Mouse (Mus musculus) lung, embryonic 16.5 days (tissue): ENCODE data around the gene Gm20379. TPM values are rescaled to one million over a fixed set of nuclear protein-coding genes. Genes with fewer than 3 reads are reported as not detected.

Experiments
- ATAC-seq: fragments of 200-750 bp; cut with Nextera tagmentation; 2 replicates; pipeline ENCODE4 v1.8.0; 2017; ENCODE audit warnings: low read depth, mild to moderate bottlenecking, moderate library complexity
- H3K27ac ChIP-seq: fragments of 300-500 bp; sonication (generic); 2 replicates; pipeline ENCODE4 v1.5.1; 2014; ENCODE audit warnings: mild to moderate bottlenecking, control low read depth, low read length
- H3K27me3 ChIP-seq: fragments of 300-500 bp; sonication (generic); 2 replicates; pipeline ENCODE4 v1.6.1; 2014; ENCODE audit warnings: low read depth, low read length, mixed read lengths; ENCODE audit not compliant: control insufficient read depth, insufficient read depth
- H3K36me3 ChIP-seq: fragments of 300-500 bp; sonication (generic); 2 replicates; pipeline ENCODE4 v1.6.1; 2014; ENCODE audit warnings: low read length; ENCODE audit not compliant: control insufficient read depth, insufficient read depth
- H3K4me1 ChIP-seq: fragments of 300-500 bp; sonication (generic); replicated peaks from 2 replicates; pipeline ENCODE4 v1.6.1; 2014; ENCODE audit warnings: low read length, mixed read lengths; ENCODE audit not compliant: control insufficient read depth, insufficient read depth
- H3K4me2 ChIP-seq: fragments of 300-500 bp; sonication (generic); 2 replicates; pipeline ENCODE4 v1.6.1; 2014; ENCODE audit warnings: low read depth, low read length, control low read depth
- H3K4me3 ChIP-seq: fragments of 300-500 bp; sonication (generic); 2 replicates; pipeline ENCODE4 v1.5.1; 2014; ENCODE audit warnings: mild to moderate bottlenecking, low read length, control low read depth
- H3K9ac ChIP-seq: fragments of 300-500 bp; sonication (generic); 2 replicates; pipeline ENCODE4 v1.6.1; 2014; ENCODE audit warnings: low read length, control low read depth
- H3K9me3 ChIP-seq: fragments of 300-500 bp; sonication (generic); 2 replicates; pipeline ENCODE4 v1.6.1; 2016; ENCODE audit warnings: low read length; ENCODE audit not compliant: control insufficient read depth
- WGBS: fragments of 180-500 bp; shearing (Covaris S2); extraction: QIAGEN DNeasy Blood & Tissue Kit; methylation state at CpG from one replicate; pipeline ENCODE4 v1.1.7; 2014; 5-methylcytosine and 5-hydroxymethylcytosine counted together
- polyA plus RNA-seq: library from polyadenylated mRNA; unstranded; fragments of >200 nt; fragmentation: Nextera tagmentation; extraction: Ambion mirVana; gene quantifications from 2 replicates; pipeline ENCODE4 v1.2.1, GENCODE M21; 2015

The Gm20379 gene
- polyA plus RNA-seq, 1 experiment from 2014 or later, result 0.54 TPM

DNA sequence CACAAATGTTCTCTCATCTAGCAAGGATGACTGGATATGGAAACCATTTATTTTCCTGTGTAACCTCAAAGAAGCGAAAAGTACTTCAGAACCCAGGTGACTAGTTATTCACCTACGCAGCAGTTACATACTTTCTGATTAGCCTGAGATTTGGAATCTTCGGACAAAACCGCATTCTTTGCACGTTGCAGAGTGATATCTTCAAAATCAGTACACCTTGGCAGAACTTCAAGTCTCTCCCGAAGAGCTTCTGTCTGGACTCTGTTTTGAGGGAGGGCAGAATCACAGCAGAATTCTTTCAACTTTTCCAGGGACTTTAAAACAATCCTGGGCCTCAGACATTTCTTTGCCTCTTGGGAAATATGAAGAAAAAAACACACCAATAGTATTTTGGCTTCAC is 45.3 kb downstream of the Gm20379 start:
- H3K4me3 ChIP-seq, result no peak overlapping the region
- H3K9me3 ChIP-seq, result no peaks in the 10 kb centered on the region
- no peak overlapping the region for H3K9ac ChIP-seq
- H3K27me3 ChIP-seq, result no peaks in the 10 kb centered on the region
- no peak for ATAC-seq
- H3K27ac ChIP-seq, result no peak overlapping the region
- WGBS, result 74% methylated on average over 6 of the region's 6 CpGs
- H3K4me2 ChIP-seq, result no peak overlapping the region
- H3K36me3 ChIP-seq, result peaks cover 15% of the 10 kb centered on the region; the same call in 1 of the 2 replicates
- peaks cover 11% of the 10 kb centered on the region for H3K4me1 ChIP-seq

DNA sequence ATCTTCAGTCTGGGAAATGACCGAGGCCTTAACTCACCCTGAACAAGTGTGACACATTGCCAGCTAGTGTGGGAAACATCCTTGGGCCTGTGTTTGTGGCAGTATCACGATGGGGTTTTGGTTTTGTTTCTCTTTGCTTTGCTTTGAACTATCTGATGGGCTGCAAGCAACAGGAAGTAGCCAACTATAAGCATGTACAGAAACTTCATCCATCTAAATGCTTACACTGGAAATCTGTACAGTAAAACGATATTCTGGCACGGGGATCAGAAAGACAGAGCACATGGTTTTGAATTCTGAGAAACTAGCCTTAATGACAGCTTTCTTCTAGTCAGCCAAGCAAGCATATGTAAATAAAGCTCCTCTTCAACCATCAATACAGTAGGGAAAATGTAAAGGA is 48.2 kb downstream of the Gm20379 start:
- H3K27me3 ChIP-seq, result no peaks in the 10 kb centered on the region
- H3K9ac ChIP-seq, result peak overlapping the region; percentile 71
- H3K4me1 ChIP-seq, result peaks cover 14% of the 10 kb centered on the region
- peak overlapping the region; percentile 62 for H3K4me2 ChIP-seq
- peak overlapping the region; percentile 87 for H3K4me3 ChIP-seq
- 7% methylated on average over 4 of the region's 4 CpGs for WGBS
- peak overlapping the region; percentile 65 for H3K27ac ChIP-seq
- peaks cover 5% of the 10 kb centered on the region; the same call in 1 of the 2 replicates for H3K36me3 ChIP-seq
- no peak; the same call in 1 of the 2 replicates for ATAC-seq
- H3K9me3 ChIP-seq, result no peaks in the 10 kb centered on the region

DNA sequence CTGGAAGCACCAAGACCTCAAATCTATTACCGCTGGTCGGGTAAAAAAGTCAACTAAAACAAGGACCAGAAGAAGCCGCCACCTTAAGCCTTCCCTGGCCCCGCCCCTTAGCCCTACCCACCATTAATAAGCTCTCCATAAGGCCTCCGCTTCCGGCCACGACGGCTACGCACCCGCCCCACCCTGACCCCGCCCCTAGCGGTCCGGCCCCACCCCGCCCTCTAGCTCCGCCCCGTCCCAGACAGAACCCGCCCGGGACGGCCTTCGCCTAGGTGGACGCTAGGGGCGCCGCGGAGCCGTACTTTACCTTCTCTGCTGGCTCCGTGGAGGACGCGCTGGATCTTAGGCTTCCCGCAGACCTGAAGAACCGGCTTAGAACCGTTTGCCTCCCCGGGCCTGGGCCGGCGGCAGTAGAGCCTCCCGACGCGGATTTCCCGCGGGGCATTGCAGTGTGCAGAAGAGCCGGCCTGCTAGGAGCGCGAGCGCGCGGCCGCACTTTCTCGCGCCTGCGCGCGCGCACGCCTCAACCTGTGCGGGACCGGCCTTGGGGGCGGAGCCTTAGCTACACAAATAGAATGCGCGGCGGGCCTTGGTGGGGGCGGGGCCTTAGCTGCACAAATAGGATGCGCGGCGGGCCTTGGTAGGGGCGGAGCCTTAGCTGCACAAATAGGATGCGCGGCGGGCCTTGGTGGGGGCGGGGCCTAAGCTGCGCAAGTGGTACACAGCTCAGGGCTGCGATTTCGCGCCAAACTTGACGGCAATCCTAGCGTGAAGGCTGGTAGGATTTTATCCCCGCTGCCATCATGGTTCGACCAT is 48.9 kb downstream of the Gm20379 start, which contains the start of the genes Dhfr and Msh3:
Gene Dhfr, plus strand, starts transcription at position 271 of the 816 bp plus-strand sequence.
Gene Msh3, minus strand, starts transcription at position 548 of the 816 bp plus-strand sequence.
- H3K9ac ChIP-seq, result peak within 1 kb of the TSS; percentile 85
- H3K4me3 ChIP-seq, result peak within 1 kb of the TSS; percentile 87
- H3K27me3 ChIP-seq, result no peaks in the 10 kb centered on the region
- peak; percentile 98 for ATAC-seq
- 0% methylated on average over 69 of the region's 76 CpGs for WGBS
- H3K27ac ChIP-seq, result peak within 1 kb of the TSS; percentile 98
- H3K4me2 ChIP-seq, result peak within 1 kb of the TSS; percentile 73
- H3K4me1 ChIP-seq, result peaks cover 14% of the 10 kb centered on the region
- no peaks in the 10 kb centered on the region for H3K9me3 ChIP-seq
- H3K36me3 ChIP-seq, result peaks cover 5% of the 10 kb centered on the region

DNA sequence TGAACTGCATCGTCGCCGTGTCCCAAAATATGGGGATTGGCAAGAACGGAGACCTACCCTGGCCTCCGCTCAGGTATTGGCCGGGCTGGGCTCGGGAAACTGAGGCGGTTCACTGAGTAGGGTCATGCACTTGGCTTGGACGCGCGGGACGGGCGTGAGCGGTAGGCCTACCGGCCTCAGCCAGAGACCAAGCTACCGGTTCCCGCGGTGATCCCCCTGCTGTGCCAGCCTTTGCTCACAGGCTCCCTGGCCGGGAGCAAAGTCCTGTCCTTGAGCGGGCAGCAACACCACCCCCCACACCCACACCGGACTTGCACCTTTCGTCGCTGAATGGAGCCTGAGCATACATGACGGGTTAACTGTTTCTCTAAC is 49.5 kb downstream of the Gm20379 start:
- H3K4me1 ChIP-seq, result peaks cover 14% of the 10 kb centered on the region
- peak overlapping the region; percentile 68 for H3K9ac ChIP-seq
- peak; percentile 34 for ATAC-seq
- H3K4me2 ChIP-seq, result peak overlapping the region; percentile 73
- 0% methylated on average over 24 of the region's 24 CpGs for WGBS
- H3K4me3 ChIP-seq, result peak overlapping the region; percentile 87
- H3K36me3 ChIP-seq, result peaks cover 7% of the 10 kb centered on the region
- H3K27ac ChIP-seq, result peak overlapping the region; percentile 53
- no peaks in the 10 kb centered on the region for H3K9me3 ChIP-seq
- H3K27me3 ChIP-seq, result no peaks in the 10 kb centered on the region

DNA sequence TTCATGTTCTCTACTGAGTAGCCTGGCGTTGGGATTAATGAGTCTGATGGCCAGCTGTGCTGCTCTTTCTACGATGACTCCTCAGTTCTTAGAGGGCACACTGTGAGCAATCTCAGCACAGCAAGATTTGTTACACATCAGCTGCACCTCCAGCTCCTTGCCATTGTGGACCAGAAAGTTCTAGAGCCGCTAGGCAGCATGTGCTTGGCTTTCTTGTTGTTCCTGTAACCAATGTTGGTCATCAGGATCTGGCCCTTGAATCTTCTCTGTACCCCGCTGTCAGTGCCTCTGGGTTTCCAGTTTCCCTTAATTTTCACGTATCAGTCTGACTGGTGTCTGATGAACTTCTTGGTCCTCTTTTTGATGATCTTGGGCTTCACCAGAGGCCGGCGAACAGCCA is 50.6 kb downstream of the Gm20379 start:
- H3K36me3 ChIP-seq, result peaks cover 9% of the 10 kb centered on the region
- peak overlapping the region; percentile 73 for H3K4me2 ChIP-seq
- no peaks in the 10 kb centered on the region for H3K27me3 ChIP-seq
- peaks cover 14% of the 10 kb centered on the region for H3K4me1 ChIP-seq
- H3K4me3 ChIP-seq, result peak overlapping the region; percentile 87; the same call in 1 of the 2 replicates
- WGBS, result 73% methylated on average over 7 of the region's 7 CpGs
- H3K9ac ChIP-seq, result no peak overlapping the region
- no peaks in the 10 kb centered on the region for H3K9me3 ChIP-seq
- ATAC-seq, result no peak
- H3K27ac ChIP-seq, result no peak overlapping the region

Other genes starting within 250 kb of the Gm20379 start
- 0.11 and 0.18 TPM in 2 replicates for gene Rasgrf2, start 174.3 kb upstream of the Gm20379 start, polyA plus RNA-seq
- 17.0 TPM in 2 replicates for gene Dhfr, start 48.7 kb downstream of the Gm20379 start, polyA plus RNA-seq
- gene Msh3, start 49.0 kb downstream of the Gm20379 start, polyA plus RNA-seq, result 24.8 and 24.9 TPM in 2 replicates
- 0.98 and 1.0 TPM in 2 replicates for gene Ankrd34b, start 119.9 kb downstream of the Gm20379 start, polyA plus RNA-seq
- not detected in 2 replicates for gene Fam151b, start 178.0 kb downstream of the Gm20379 start, polyA plus RNA-seq
- gene Zfyve16, start 224.9 kb downstream of the Gm20379 start, polyA plus RNA-seq, result 10.5 and 11.5 TPM in 2 replicates